Mouse (Mus musculus) lung, postnatal 14 days (tissue): Measurements from ENCODE around the gene Gpat3.

ENCODE experiments used
- DNase-seq: peaks from one replicate; pipeline ENCODE4 v3.0.0; 2021

Gene Gpat3

GRCm38 (mm10) chr5:100845485-100845847, at the start of gene Gpat3:
Gene Gpat3 (plus strand): TSS chr5:100845713.
- peak; percentile 18 for DNase-seq

- peak; percentile 86 for DNase-seq
Observed at GRCm38 (mm10) chr5:100798165-100798860, 47.2 kb upstream of the Gpat3 start, which contains the start of the genes Helq and Mrps18c. Gene Helq (minus strand): TSS chr5:100798598. Gene Mrps18c (plus strand): TSS chr5:100798627.

- no peak for DNase-seq
Observed at GRCm38 (mm10) chr5:100818341-100818740, 27.2 kb upstream of the Gpat3 start.

DNA sequence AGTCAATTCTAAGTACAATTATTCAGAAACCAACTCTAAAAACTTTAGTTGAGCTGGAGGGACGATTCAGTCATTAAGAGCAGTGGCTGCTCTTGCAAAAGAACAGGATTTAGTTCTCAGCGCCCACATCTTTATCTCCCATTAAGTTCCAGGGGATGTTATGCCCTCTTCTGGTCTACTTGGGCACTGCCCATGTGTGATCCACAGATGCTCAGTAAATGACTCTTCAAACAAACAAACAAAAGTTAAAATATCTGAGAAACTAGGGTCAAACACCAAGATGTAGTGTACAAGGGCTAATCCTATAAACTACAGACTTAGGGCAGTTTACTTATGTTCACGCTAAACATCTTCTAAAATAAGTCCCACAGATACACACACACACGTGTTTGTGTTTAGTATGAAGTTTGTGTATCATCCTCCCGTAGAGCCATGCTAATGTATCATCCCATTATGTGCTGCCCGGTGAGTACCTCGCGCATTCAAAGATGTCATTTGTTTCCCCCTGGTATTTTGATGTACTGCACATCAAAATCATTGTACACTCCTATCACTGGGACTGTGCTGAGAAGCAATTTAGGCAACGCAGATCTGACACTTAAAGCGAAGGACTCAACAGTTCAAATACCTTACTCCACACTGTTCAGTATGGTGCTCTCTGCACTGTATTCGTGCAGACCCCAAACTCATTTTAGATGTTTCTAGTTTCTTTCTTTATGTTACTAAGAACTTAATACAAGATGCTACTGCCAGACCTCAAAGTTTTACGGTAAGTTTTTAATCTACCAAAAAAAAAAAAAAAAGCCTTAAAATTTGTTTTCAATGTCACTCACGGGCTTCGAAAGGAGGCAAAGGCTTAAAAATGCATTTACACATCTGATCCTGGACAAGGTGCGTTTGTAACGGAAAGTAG, 25.7 kb upstream of the Gpat3 start:
- no peak for DNase-seq

DNA sequence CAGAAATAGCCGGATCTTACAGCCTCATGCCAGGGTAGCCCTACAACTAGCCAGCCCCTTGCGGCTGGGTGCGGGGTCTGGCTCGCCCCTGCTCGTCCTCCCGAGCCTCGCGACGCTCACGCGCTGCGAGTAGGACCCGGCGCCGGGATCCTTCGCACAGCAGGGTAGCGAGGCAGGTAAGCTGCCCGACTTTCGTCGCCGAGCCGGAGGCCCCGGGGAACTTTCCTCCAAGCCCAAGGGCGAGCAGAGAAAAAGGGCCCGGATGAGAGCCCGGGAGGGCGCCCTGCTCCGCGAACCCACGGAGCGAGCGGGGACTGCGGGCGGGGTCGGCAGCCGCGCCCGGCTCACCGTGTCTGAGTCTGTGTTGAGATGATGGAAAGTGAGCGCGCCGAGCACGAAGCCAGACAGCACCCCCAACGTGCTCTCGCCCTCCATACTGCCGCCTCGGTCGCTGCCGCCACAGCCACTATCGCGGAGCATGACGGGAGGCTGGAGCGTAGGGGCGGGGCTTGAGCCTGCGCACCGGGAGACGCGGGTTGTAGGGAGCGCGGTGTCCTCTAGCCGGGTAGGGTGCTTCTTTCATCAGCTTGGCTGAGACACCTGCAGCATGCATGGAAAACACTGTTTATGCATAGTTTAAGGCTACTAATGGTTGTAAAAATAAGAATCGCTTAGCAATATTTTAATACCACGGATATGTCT, 24.9 kb upstream of the Gpat3 start, which contains the start of gene Abraxas1:
Abraxas1 (minus strand) TSS at position 483 of the 702 bp plus-strand sequence.
- peak; percentile 84 for DNase-seq

GRCm38 (mm10) chr5:100821375-100821774, 24.1 kb upstream of the Gpat3 start:
- no peak for DNase-seq

GRCm38 (mm10) chr5:100822826-100823225, 22.7 kb upstream of the Gpat3 start:
- no peak for DNase-seq

GRCm38 (mm10) chr5:100825975-100826374, 19.5 kb upstream of the Gpat3 start:
- no peak for DNase-seq

- DNase-seq = no peak
Observed at GRCm38 (mm10) chr5:100826531-100826930, 19.0 kb upstream of the Gpat3 start.

DNA sequence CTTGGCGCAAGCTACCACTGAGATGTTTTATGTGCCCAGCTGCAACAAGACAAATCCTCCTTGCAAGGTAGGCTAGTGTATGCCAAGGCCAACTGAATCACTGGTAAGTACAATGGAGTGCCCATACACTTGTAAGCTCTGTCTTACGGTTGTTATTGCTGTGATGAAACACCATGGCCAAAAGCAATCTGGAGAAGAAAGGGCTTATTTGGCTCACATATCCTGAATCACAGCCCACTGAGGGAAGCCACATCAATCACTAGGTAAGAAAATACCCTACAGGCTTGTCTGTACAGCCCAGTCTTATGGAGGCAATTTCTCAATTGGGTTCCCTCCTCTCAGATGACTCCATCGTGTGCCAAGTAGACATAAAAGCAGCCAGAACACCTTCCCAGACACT, 16.8 kb upstream of the Gpat3 start:
- DNase-seq = no peak

DNA sequence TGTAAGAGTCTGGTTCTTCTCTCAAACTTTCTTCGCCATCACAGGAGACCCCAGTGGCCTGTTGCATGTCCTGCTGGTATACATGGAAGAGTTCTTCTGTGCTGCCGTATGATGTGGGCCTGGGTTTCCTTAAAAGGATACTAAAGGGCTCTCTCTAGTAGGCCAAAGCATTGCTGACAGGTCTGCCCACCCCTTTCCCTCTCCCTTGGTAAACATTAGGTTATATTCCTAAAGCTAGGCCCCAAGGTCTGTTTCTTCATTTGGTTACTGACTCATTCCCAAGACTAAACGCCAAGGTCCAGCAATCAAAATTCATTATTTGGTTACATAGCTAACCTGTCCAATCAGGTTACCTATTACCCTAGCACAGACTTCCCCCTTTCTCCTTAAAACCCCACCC, 12.8 kb upstream of the Gpat3 start:
- DNase-seq = no peak

DNA sequence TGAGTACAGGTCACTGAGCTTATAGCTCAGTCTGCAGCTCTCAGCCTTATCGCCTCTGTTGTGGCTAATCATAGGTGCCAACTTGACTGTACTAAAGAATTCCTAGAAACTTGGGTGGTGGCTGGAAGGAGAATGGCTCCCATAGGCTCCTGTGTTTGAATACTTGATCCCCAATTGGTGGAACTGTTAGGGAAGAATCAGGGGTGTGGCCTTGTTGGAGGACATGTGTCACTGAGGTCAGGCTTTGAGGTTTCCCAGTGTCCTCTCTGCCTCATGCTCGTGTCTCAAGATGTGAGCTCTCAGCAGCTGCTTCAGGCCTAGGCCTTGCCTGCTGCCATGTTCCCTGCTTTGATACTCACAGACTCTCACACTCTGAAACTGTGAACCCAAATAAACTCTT, 11.7 kb upstream of the Gpat3 start:
- DNase-seq = no peak

- no peak for DNase-seq
Observed at GRCm38 (mm10) chr5:100835862-100836538, 9.5 kb upstream of the Gpat3 start.

DNA sequence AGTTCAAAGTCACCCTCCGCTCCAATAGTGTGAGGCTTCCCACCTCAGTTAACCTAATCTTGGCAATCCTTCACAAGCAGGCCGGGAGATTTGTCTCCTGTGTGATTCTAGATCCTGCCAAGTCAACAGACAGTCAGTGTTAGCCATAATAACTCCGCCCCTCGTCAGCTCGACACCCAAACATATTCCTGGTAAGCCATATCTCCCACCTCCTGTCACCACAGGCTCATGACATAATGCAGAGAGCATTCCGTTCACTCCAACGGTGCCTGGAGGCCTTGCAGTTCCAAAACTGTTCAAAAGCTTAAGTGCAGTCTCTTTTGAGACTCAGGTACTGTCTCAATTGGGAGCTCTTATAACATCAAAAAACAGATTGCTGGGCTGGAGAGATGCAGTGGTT, 7.6 kb upstream of the Gpat3 start:
- no peak for DNase-seq

DNA sequence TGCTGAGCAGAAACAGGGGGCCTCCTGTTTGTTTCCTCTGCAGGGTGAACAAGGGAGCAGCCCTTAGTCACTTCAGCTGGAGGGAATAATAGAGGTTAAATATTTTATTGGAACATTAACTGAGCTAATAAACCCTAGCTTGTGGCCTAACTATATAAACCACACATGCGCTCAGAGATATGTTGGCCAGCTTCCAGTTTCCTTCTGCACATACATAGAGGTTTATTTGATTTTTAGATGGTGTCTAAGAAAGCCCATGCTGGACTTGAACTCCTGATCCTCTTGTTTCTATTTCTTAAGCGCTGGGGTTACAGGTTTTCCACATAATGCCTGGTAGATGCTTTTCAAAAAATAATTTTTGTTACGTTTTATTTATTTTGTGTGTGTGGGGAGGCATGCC, 1.0 kb upstream of the Gpat3 start:
- no peak for DNase-seq

DNA sequence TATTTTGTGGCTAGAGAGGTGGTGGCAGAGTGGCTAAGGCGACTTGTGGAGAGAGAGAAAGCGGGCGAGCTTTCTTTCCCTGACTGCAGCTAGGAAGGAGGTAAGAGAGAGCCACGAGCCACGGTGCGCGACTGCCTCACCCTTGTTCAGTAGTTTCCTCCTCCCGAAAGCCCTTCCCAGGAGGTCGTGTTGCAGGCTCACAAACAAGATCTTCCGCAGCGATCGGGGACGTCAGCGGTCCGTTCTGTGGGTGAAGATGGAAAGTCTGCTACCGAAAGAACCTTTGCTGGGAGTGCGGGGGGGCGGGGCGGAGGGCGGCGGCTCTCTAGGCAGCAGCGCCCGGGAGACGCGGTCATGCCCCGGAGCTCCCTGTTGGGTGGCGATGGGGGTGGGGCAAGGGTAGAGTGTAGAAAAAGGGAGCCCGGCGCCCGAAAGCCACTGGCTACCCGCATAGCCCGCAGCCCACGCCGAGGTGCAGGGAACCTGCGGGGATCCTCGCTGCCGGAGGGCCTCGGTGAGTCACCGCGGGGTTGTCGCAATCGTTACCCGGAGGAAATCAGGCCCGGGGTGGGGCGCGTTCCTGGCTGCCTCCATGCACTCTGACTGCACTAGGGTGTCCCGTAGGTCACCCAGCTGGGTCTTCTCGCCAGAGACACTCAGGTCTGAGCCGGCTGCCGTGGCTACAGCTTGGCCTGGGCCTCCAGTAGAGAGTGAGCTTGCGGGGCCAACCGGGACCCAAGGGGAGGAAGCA, 510 bp downstream of the Gpat3 start:
- peak; percentile 75 for DNase-seq

GRCm38 (mm10) chr5:100846599-100846920, 1.0 kb downstream of the Gpat3 start:
- DNase-seq = no peak

DNA sequence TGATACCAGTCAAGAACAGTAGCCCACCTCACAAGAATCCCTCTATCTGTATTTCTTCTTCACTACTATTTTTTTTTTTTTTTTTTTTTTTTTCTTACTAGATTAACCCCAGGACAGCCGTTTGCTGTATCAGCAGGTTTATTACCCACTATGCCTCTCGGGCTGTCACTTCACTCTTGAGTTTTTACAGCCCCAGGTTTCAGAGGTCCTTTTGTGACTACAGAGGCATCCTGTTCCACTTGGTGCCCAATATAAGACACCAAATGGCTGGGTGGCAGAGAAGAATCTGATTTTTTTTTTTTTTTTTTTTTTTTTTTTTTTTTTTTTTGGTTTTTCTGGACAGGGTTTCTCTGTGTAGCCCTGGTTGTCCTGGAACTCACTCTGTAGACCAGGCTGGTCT, 1.6 kb downstream of the Gpat3 start:
- no peak for DNase-seq

- no peak for DNase-seq
Observed at GRCm38 (mm10) chr5:100853963-100854362, 8.4 kb downstream of the Gpat3 start.

DNA sequence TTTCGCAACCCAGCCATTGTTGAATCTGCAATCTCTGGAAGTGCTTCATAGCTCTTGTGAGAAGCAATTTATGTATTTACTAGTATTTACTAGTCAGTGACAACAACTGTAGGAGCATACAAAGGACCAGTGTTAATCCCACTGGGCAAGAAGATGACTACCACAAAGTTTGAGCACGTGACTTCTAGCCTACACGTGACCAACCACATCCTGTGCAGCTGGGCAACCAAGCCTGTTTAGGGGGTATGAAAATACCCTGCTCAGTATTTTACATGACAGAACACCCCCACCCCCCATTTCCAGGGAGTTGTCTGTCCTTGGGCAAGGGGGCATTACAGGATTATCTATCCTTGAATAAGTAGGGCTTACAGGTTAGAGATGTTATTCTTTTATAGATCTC, 11.0 kb downstream of the Gpat3 start:
- DNase-seq = no peak

GRCm38 (mm10) chr5:100860417-100861053, 15.0 kb downstream of the Gpat3 start:
- DNase-seq = peak; percentile 57

- DNase-seq = no peak
Observed at GRCm38 (mm10) chr5:100861140-100861539, 15.6 kb downstream of the Gpat3 start.
